Mouse (Mus musculus): ENCODE measurements around the gene Neurl3. TPM values are rescaled to one million over a fixed set of nuclear protein-coding genes. Genes with fewer than 3 reads are reported as not detected.

Gene Neurl3
- total and polyA plus RNA-seq, 3 experiments, result 0.08 to 0.09 (median 0.08) TPM

DNA sequence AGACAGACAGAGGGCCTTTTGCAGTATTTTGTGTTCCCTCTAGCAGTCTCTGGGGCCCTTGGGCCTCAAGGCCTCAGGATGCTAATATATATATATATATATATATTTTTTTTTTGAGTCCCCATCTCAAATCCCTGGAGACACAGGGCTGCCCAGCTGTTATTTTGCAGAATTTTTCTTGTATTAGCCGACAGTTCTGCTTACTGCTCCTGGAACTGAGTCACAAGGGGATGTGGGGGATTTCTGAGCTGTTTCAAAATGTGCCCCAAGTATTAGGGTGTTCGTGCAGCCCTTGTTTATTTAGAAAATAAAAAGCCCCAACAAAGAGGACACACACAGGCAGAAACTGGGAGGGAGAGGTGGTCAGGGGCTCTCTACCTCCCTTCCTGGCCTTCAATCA is 25.2 kb upstream of the Neurl3 start (continued):
- TF ChIP-seq GABPA (IDR thresholded peaks at IDR 0.05; ENCODE audit: insufficient replicate concordance, low read depth, low read length) (no peak), HCFC1 (IDR thresholded peaks at IDR 0.05; ENCODE audit: low read depth, low read length) (no peak)

GRCm38 (mm10) chr1:36299126-36299525 is 24.6 kb upstream of the Neurl3 start:
- DNase-seq (ENCODE audit: extremely low read depth), result no peak
- dilution Hi-C loops (cut with MboI; ENCODE audit: extremely low pct_ligation_motif_present, extremely low pct_unique_long_range_greater_than_20kb, low sequenced_read_pairs), result no loop called here
- Histone ChIP-seq H3K4me3 (replicated peaks in 1 of 3; ENCODE audit: low read depth in 2 of 3, low read length in 2 of 3, poor library complexity in 1 of 3) (no peak overlapping the region), H3K27ac (ENCODE audit: insufficient read depth, low read depth) (no peak overlapping the region), H3K79me2 (replicated peaks; ENCODE audit: control insufficient read depth, extremely low read depth, insufficient read depth, poor library complexity, severe bottlenecking) (no peaks in the 10 kb centered on the region), H3K4me1 (ENCODE audit: control insufficient read depth in 1 of 2, insufficient read depth in 2 of 2) (peaks cover 46 to 90% of the 10 kb centered on the region in 2 experiments), H3K27me3 (replicated peaks) (peaks cover 58% of the 10 kb centered on the region), H3K9me3 (replicated peaks; ENCODE audit: low read length) (no peaks in the 10 kb centered on the region), H3K9ac (ENCODE audit: insufficient read depth, low read depth) (no peak overlapping the region), H3K4me2 (ENCODE audit: insufficient read depth, low read depth, poor library complexity, severe bottlenecking) (peak overlapping the region; percentile 76), H3K36me3 (replicated peaks in 1 of 2; ENCODE audit: control insufficient read depth in 1 of 2, insufficient read depth in 1 of 2, low read length in 1 of 2) (no peaks in the 10 kb centered on the region)
- no peak for TF ChIP-seq GABPA (IDR thresholded peaks at IDR 0.05; ENCODE audit: insufficient replicate concordance, low read depth, low read length)
- no peak for TF ChIP-seq ELF1 (IDR thresholded peaks at IDR 0.05; ENCODE audit: low read depth, low read length)
- no peak for TF ChIP-seq NELFE (IDR thresholded peaks at IDR 0.05; ENCODE audit: low read depth, low read length)
- peak; percentile 84 for TF ChIP-seq BHLHE40 (IDR thresholded peaks at IDR 0.05; ENCODE audit: low read depth, low read length)
- TF ChIP-seq ETS1 (conservative IDR thresholded peaks at IDR 0.05; ENCODE audit: low read depth, low read length), result peak; percentile 82
- peak; percentile 62; the same call in 1 of the 2 replicates for TF ChIP-seq JUND (conservative IDR thresholded peaks at IDR 0.05; ENCODE audit: low read depth, low read length)
- no peak for TF ChIP-seq USF2 (conservative IDR thresholded peaks at IDR 0.05; ENCODE audit: low read depth, low read length)
- TF ChIP-seq RAD21 (IDR thresholded peaks at IDR 0.05; ENCODE audit: low read depth, low read length), result no peak
- TF ChIP-seq SMC3 (IDR thresholded peaks at IDR 0.05; ENCODE audit: low read depth, low read length), result peak; percentile 19; the same call in 1 of the 2 replicates
- TF ChIP-seq SIN3A (IDR thresholded peaks at IDR 0.05; ENCODE audit: low read length), result no peak
- TF ChIP-seq IRF4 (IDR thresholded peaks at IDR 0.05; ENCODE audit: low read depth, low read length), result peak; percentile 99
- peak; percentile 87 for TF ChIP-seq CHD2 (IDR thresholded peaks at IDR 0.05; ENCODE audit: low read length)
- TF ChIP-seq POLR2AphosphoS2 (IDR thresholded peaks at IDR 0.05; ENCODE audit: low read depth, low read length), result no peak
- no peak for TF ChIP-seq MXI1 (IDR thresholded peaks at IDR 0.05; ENCODE audit: low read depth, low read length)
- no peak for TF ChIP-seq POLR2A (IDR thresholded peaks at IDR 0.05; ENCODE audit: low read depth, low read length)
- peak; percentile 89 for TF ChIP-seq TCF12 (IDR thresholded peaks at IDR 0.05; ENCODE audit: low read depth, low read length)
- TF ChIP-seq UBTF (IDR thresholded peaks at IDR 0.05; ENCODE audit: low read depth, low read length), result no peak
- TF ChIP-seq ZNF384 (IDR thresholded peaks at IDR 0.05; ENCODE audit: low read depth, low read length), result peak; percentile 51
- no peak for TF ChIP-seq ZKSCAN1 (IDR thresholded peaks at IDR 0.05; ENCODE audit: borderline replicate concordance, low read depth, low read length)
- no peak for TF ChIP-seq NRF1 (IDR thresholded peaks at IDR 0.05; ENCODE audit: low read depth, low read length)
- TF ChIP-seq MYC (IDR thresholded peaks at IDR 0.05; ENCODE audit: low read depth, low read length), result 0 out of 2 replicates have a peak, but pooled peaks have one; percentile 14
- no peak for TF ChIP-seq PAX5 (IDR thresholded peaks at IDR 0.05; ENCODE audit: low read length)
- TF ChIP-seq E2F4 (IDR thresholded peaks at IDR 0.05; ENCODE audit: insufficient replicate concordance, low read depth, low read length), result no peak
- TF ChIP-seq JUN (IDR thresholded peaks at IDR 0.05; ENCODE audit: insufficient read depth, low read depth, low read length), result peak; percentile 71
- TF ChIP-seq MAZ (IDR thresholded peaks at IDR 0.05; ENCODE audit: low read depth, low read length), result peak; percentile 77; the same call in 1 of the 2 replicates
- TF ChIP-seq MAFK (IDR thresholded peaks at IDR 0.05; ENCODE audit: insufficient replicate concordance, low read length), result peak; percentile 94
- no peak for TF ChIP-seq CHD1 (IDR thresholded peaks at IDR 0.05; ENCODE audit: low read depth, low read length)
- no peak for TF ChIP-seq HCFC1 (IDR thresholded peaks at IDR 0.05; ENCODE audit: low read depth, low read length)
- TF ChIP-seq MEF2A (IDR thresholded peaks at IDR 0.05; ENCODE audit: borderline replicate concordance, low read depth, low read length), result peak; percentile 95
- peak; percentile 91 for TF ChIP-seq EP300 (IDR thresholded peaks at IDR 0.05; ENCODE audit: low read length)
- no peak for TF ChIP-seq USF1 (IDR thresholded peaks at IDR 0.05; ENCODE audit: low read depth, low read length)
- no peak for TF ChIP-seq ZC3H11A (IDR thresholded peaks at IDR 0.05; ENCODE audit: low read depth, low read length)
- TF ChIP-seq KAT2A (IDR thresholded peaks at IDR 0.05; ENCODE audit: insufficient replicate concordance, low read length), result no peak
- TF ChIP-seq RCOR1 (conservative IDR thresholded peaks at IDR 0.05; ENCODE audit: low read depth, low read length), result peak; percentile 90
- in situ Hi-C loops (cut with MboI; ENCODE audit: low pct_ligation_motif_present, low pct_unique_long_range_greater_than_20kb, low sequenced_read_pairs), result no loop called here
